Comparison of ENCODE assay signal across 8 mouse cellular contexts in genomic region chr2:28535263-28535540, GRCm38 (mm10). TPM values are rescaled to one million over a fixed set of nuclear protein-coding genes. Genes with fewer than 3 reads are reported as not detected.
DNase-seq lines count a peak whose midpoint lies in the region; ATAC-seq and TF ChIP-seq lines count a peak whose summit lies in the region.

No protein-coding gene starts in this region.

- H3K9ac ChIP-seq in heart, postnatal 0 days (replicated peaks; ENCODE audit: low read depth, low read length) = peak overlapping the region; percentile 23; the same call in 1 of the 2 replicates
- H3K9ac ChIP-seq in midbrain, embryonic 11.5 days (ENCODE audit: low read length) = no peak overlapping the region

- H3K27ac ChIP-seq in cerebellum, adult 2 months (ENCODE audit: insufficient read depth, low read length) = peak overlapping the region; percentile 91
- peak overlapping the region; percentile 86 for H3K27ac ChIP-seq in heart, postnatal 0 days (ENCODE audit: low read depth)
- peak overlapping the region; percentile 68 for H3K27ac ChIP-seq in midbrain, embryonic 11.5 days (ENCODE audit: low read depth, low read length)

- no peak for TF ChIP-seq EP300 in heart, postnatal 0 days (IDR thresholded peaks at IDR 0.05; ENCODE audit: low read depth)

- no peak for TF ChIP-seq CTCF in cerebellum, adult 2 months (IDR thresholded peaks at IDR 0.05; ENCODE audit: borderline replicate concordance, insufficient read depth, low read depth, low read length)
- TF ChIP-seq CTCF in heart, postnatal 0 days (IDR thresholded peaks at IDR 0.05; ENCODE audit: low read depth) = no peak

- peak; percentile 93 for DNase-seq in heart, adult 11 months
- DNase-seq in heart, adult 8-10 months (ENCODE audit: low spot score) = no peak
- DNase-seq in cerebellum, adult 2 months = peak; percentile 82 to 89
- DNase-seq in heart, postnatal 0 days (ENCODE audit: low spot score) = no peak
- DNase-seq in midbrain, embryonic 11.5 days (ENCODE audit: low spot score, missing footprints) = no peak
- no peak for DNase-seq in layer of hippocampus, adult 9-11 months
- DNase-seq in thymus, postnatal 36 days = no peak
- no peak for DNase-seq in natural killer cell, adult 2 months (ENCODE audit: low spot score in 2 of 2)

- H3K4me1 ChIP-seq in cerebellum, adult 2 months (ENCODE audit: control insufficient read depth, insufficient read depth, low read length) = peaks cover 67% of the 10 kb centered on the region
- peaks cover 52% of the 10 kb centered on the region for H3K4me1 ChIP-seq in heart, postnatal 0 days (ENCODE audit: control insufficient read depth, insufficient read depth)
- H3K4me1 ChIP-seq in midbrain, embryonic 11.5 days (ENCODE audit: control insufficient read depth, insufficient read depth, low read length) = peaks cover 69% of the 10 kb centered on the region

- no peaks in the 10 kb centered on the region for H3K36me3 ChIP-seq in heart, postnatal 0 days (replicated peaks; ENCODE audit: control insufficient read depth, insufficient read depth, low read length)
- no peaks in the 10 kb centered on the region for H3K36me3 ChIP-seq in midbrain, embryonic 11.5 days (ENCODE audit: control insufficient read depth, insufficient read depth, low read length)

- no peaks in the 10 kb centered on the region for H3K9me3 ChIP-seq in heart, postnatal 0 days (replicated peaks; ENCODE audit: control insufficient read depth, low read length)
- H3K9me3 ChIP-seq in midbrain, embryonic 11.5 days (ENCODE audit: control insufficient read depth, low read length) = no peaks in the 10 kb centered on the region

- peak overlapping the region; percentile 87 for H3K4me2 ChIP-seq in heart, postnatal 0 days (ENCODE audit: low read depth, low read length)
- H3K4me2 ChIP-seq in midbrain, embryonic 11.5 days = no peak overlapping the region

- WGBS in cerebellum, adult 2 months = 1% methylated on average over 4 of the region's 4 CpGs
- 51% methylated on average over 4 of the region's 4 CpGs for WGBS in heart, postnatal 0 days
- WGBS in midbrain, embryonic 11.5 days = 44% methylated on average over 4 of the region's 4 CpGs

- no peak for ATAC-seq in heart, postnatal 0 days (ENCODE audit: insufficient read depth, low read depth)
- no peak for ATAC-seq in midbrain, embryonic 11.5 days (ENCODE audit: low FRiP score)

- H3K27me3 ChIP-seq in cerebellum, adult 2 months (ENCODE audit: control insufficient read depth, insufficient read depth, low read length) = no peaks in the 10 kb centered on the region
- no peaks in the 10 kb centered on the region for H3K27me3 ChIP-seq in heart, postnatal 0 days (ENCODE audit: control insufficient read depth, insufficient read depth, low read length)
- H3K27me3 ChIP-seq in midbrain, embryonic 11.5 days (ENCODE audit: control insufficient read depth, insufficient read depth, low read length) = no peaks in the 10 kb centered on the region

- TF ChIP-seq POLR2A in cerebellum, adult 2 months (IDR thresholded peaks at IDR 0.05; ENCODE audit: borderline replicate concordance, insufficient read depth, low read length) = peak; percentile 41; the same call in 1 of the 2 replicates

- peak overlapping the region; percentile 86 for H3K4me3 ChIP-seq in cerebellum, adult 2 months (replicated peaks; ENCODE audit: insufficient read depth, low read depth, low read length)
- H3K4me3 ChIP-seq in heart, postnatal 0 days (ENCODE audit: low read depth, low read length) = 0 out of 2 replicates have a peak overlapping the region, but pooled peaks have one; percentile 12
- no peak overlapping the region for H3K4me3 ChIP-seq in midbrain, embryonic 11.5 days (ENCODE audit: low read depth, low read length)

RNA-seq across cellular contexts. Expression of gene Ralgds, which starts 22.3 kb away (rescaled TPM):
- total RNA-seq in heart, adult 8-10 months (2022) = 10 to 100 TPM in 2 of 4 experiments, 1 to 10 TPM in 2; 8.5 to 13.9 (median 9.8) TPM
- 133 and 151 TPM in 2 replicates for polyA plus RNA-seq in cerebellum, adult 2 months (2012; rRNA removed)
- 34.9 and 35.7 TPM in 2 replicates for total RNA-seq in heart, postnatal 0 days (2014; rRNA removed; ENCODE audit: low replicate concordance)
- 12.2 and 13.1 TPM in 2 replicates for polyA plus RNA-seq in heart, postnatal 0 days (2015; fragmentation: Nextera tagmentation; extraction: Ambion mirVana)
- polyA plus RNA-seq in midbrain, embryonic 11.5 days (2014; fragmentation: Nextera tagmentation; extraction: Ambion mirVana) = 45.8 and 48.8 TPM in 2 replicates

RNA-seq across cellular contexts. Expression of gene Cel, which starts 28.0 kb away (rescaled TPM):
- total RNA-seq in heart, adult 8-10 months (2022) = not detected
- 0.10 TPM in 2 replicates for polyA plus RNA-seq in cerebellum, adult 2 months (2012; rRNA removed)
- not detected in 2 replicates for total RNA-seq in heart, postnatal 0 days (2014; rRNA removed; ENCODE audit: low replicate concordance)
- polyA plus RNA-seq in heart, postnatal 0 days (2015; fragmentation: Nextera tagmentation; extraction: Ambion mirVana) = not detected in 2 replicates
- 0.07 TPM in 1 of 2 replicates, not detected in the other for polyA plus RNA-seq in midbrain, embryonic 11.5 days (2014; fragmentation: Nextera tagmentation; extraction: Ambion mirVana)

RNA-seq across cellular contexts. Expression of gene Gm10134, which starts 29.3 kb away (rescaled TPM):
- 1 to 10 TPM in 2 of 4 experiments, not detected in 2; 1.4 TPM for total RNA-seq in heart, adult 8-10 months (2022)
- polyA plus RNA-seq in cerebellum, adult 2 months (2012; rRNA removed) = 0.48 TPM in 1 of 2 replicates, not detected in the other
- not detected in 2 replicates for total RNA-seq in heart, postnatal 0 days (2014; rRNA removed; ENCODE audit: low replicate concordance)
- 0.49 TPM in 1 of 2 replicates, not detected in the other for polyA plus RNA-seq in heart, postnatal 0 days (2015; fragmentation: Nextera tagmentation; extraction: Ambion mirVana)
- polyA plus RNA-seq in midbrain, embryonic 11.5 days (2014; fragmentation: Nextera tagmentation; extraction: Ambion mirVana) = not detected in 2 replicates

RNA-seq across cellular contexts. Expression of gene Gbgt1, which starts 38.5 kb away (rescaled TPM):
- 1 to 10 TPM; 1.2 to 2.4 (median 2.1) TPM for total RNA-seq in heart, adult 8-10 months (2022)
- 1.1 and 1.5 TPM in 2 replicates for polyA plus RNA-seq in cerebellum, adult 2 months (2012; rRNA removed)
- total RNA-seq in heart, postnatal 0 days (2014; rRNA removed; ENCODE audit: low replicate concordance) = 0.15 and 0.42 TPM in 2 replicates
- polyA plus RNA-seq in heart, postnatal 0 days (2015; fragmentation: Nextera tagmentation; extraction: Ambion mirVana) = 0.11 TPM in 1 of 2 replicates, not detected in the other
- polyA plus RNA-seq in midbrain, embryonic 11.5 days (2014; fragmentation: Nextera tagmentation; extraction: Ambion mirVana) = 0.10 and 0.25 TPM in 2 replicates

RNA-seq across cellular contexts. Expression of gene Gtf3c5, which starts 48.3 kb away (rescaled TPM):
- 10 to 100 TPM in 3 of 4 experiments, 1 to 10 TPM in 1; 9.9 to 13.2 (median 10.6) TPM for total RNA-seq in heart, adult 8-10 months (2022)
- polyA plus RNA-seq in cerebellum, adult 2 months (2012; rRNA removed) = 32.4 and 32.6 TPM in 2 replicates
- 14.0 and 14.3 TPM in 2 replicates for total RNA-seq in heart, postnatal 0 days (2014; rRNA removed; ENCODE audit: low replicate concordance)
- 12.4 and 12.7 TPM in 2 replicates for polyA plus RNA-seq in heart, postnatal 0 days (2015; fragmentation: Nextera tagmentation; extraction: Ambion mirVana)
- polyA plus RNA-seq in midbrain, embryonic 11.5 days (2014; fragmentation: Nextera tagmentation; extraction: Ambion mirVana) = 38.8 and 40.5 TPM in 2 replicates

Comparison
In these comparisons a context has a peak if more than half of its experiments do, and no peak if none do; other contexts are left out.
1. DNase-seq: peak in heart, adult 11 months (single experiment) and cerebellum, adult 2 months (2 of 2); none in heart, adult 8-10 months (single experiment), heart, postnatal 0 days (single experiment), midbrain, embryonic 11.5 days (single experiment), layer of hippocampus, adult 9-11 months (single experiment), thymus, postnatal 36 days (0 of 2) and natural killer cell, adult 2 months (0 of 2).
2. Peak in every context shown above with its lines, with median percentiles within 50 percentile points of each other: H3K27ac ChIP-seq.